Mouse (Mus musculus): ENCODE data around the gene Galc.

GRCm38 (mm10) chr12:98227037-98227436 lies 32.2 kb downstream of the Galc start:
- TF ChIP-seq GATA1 (IDR thresholded peaks at IDR 0.05; ENCODE audit: borderline replicate concordance, low read length) (no peak), FLI1 (IDR thresholded peaks at IDR 0.05; ENCODE audit: low read length) (no peak)

Measured in megakaryocyte, embryonic 14.5 days (primary cell).